Mouse (Mus musculus) lung, postnatal 25 days (tissue): ENCODE results near the gene Usp28.

Experiments used
- DNase-seq: peaks from one replicate; pipeline ENCODE4 v3.0.0; 2022; ENCODE audit warnings: low spot score

Usp28 gene

GRCm38 (mm10) chr9:49023956-49024355 lies 38.8 kb downstream of the Usp28 start:
- no peak for DNase-seq

- DNase-seq, result no peak
These were observed 39.4 kb downstream of the Usp28 start for GRCm38 (mm10) chr9:49024529-49024928.

GRCm38 (mm10) chr9:49034764-49035163 lies 49.6 kb downstream of the Usp28 start:
- no peak for DNase-seq

- no peak for DNase-seq
These were observed 65.7 kb downstream of the Usp28 start for GRCm38 (mm10) chr9:49050901-49051300.

- DNase-seq, result peak; percentile 45
These were observed 66.2 kb downstream of the Usp28 start for GRCm38 (mm10) chr9:49051349-49051748.

- DNase-seq, result no peak
These were observed 68.9 kb downstream of the Usp28 start for GRCm38 (mm10) chr9:49054028-49054427.

GRCm38 (mm10) chr9:49055333-49056205 lies 70.4 kb downstream of the Usp28 start, which contains the start of gene Zw10:
Gene Zw10, plus strand, starts transcription at chr9:49055613.
- peak; percentile 96 for DNase-seq

- DNase-seq, result no peak
These were observed 91.7 kb downstream of the Usp28 start for GRCm38 (mm10) chr9:49076847-49077246.

GRCm38 (mm10) chr9:49081107-49081506 lies 95.9 kb downstream of the Usp28 start, which contains the start of gene Tmprss5:
Gene Tmprss5, plus strand, starts transcription at chr9:49081260.
- DNase-seq, result no peak

GRCm38 (mm10) chr9:49081561-49081960 lies 96.4 kb downstream of the Usp28 start:
- peak; percentile 38 for DNase-seq

- DNase-seq, result no peak
These were observed 102.1 kb downstream of the Usp28 start for GRCm38 (mm10) chr9:49087317-49087716.
